20 mouse cellular contexts compared by ENCODE assay signal in the genomic region with DNA sequence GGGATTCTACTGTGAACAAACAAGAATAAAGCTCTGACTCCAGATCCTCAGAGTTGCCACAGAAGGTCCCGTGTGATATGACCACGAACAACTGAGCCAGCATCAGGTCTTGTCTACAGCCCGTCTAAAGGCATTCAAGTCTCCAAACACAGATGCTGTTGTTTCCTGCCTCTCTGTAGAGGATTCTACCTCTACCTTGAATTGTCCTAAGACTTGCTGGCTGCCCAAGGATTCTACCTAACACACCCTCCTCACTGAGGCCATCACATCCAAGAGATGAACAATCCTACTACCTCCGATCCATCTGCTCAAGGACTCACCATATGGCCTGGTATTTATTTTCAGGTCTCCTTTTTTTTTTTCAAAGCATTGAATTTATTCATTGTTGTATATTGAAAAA.
DNase-seq lines count a peak whose midpoint lies in the region; ATAC-seq lines count a peak whose summit lies in the region.
"Had no signal": no experiment of that assay in that cellular context is flagged by ENCODE, and none has a peak within 500 bp of the region (broad histone marks: within the 10 kb centered on the region; RNA-seq: fewer than 3 reads in every experiment).

No protein-coding gene starts in this region.

- H3K9ac ChIP-seq in liver, embryonic 12.5 days, result no peak overlapping the region
- H3K9ac ChIP-seq: embryonic facial prominence, embryonic 12.5 days; forebrain, embryonic 12.5 days; forebrain, postnatal 0 days; heart, embryonic 12.5 days; hindbrain, embryonic 15.5 days had no signal

- peak; percentile 95 for DNase-seq in brain, adult 2 months (ENCODE audit: low read depth, low spot score)
- DNase-seq in cerebellum, adult 11-12 months, result peak; percentile 79
- DNase-seq in cerebellum, adult 9-10 months, result peak; percentile 91
- DNase-seq in cerebellum, postnatal 25 days, result peak; percentile 71 to 76
- DNase-seq in left cerebral cortex, postnatal 10 days (ENCODE audit: extremely low spot score in 1 of 2, low spot score in 2 of 2), result no peak
- DNase-seq in adrenal gland, postnatal 36 days, result no peak
- DNase-seq: adrenal gland, adult 2 months; adrenal gland, postnatal 25 days; forebrain, postnatal 0 days; gastrocnemius, postnatal 14 days; heart, postnatal 36 days; kidney, adult 8-10 months had no signal

- no peak overlapping the region for H3K4me2 ChIP-seq in liver, embryonic 12.5 days
- H3K4me2 ChIP-seq: embryonic facial prominence, embryonic 12.5 days; forebrain, embryonic 12.5 days; heart, embryonic 12.5 days; hindbrain, embryonic 15.5 days had no signal

- H3K4me3 ChIP-seq in liver, embryonic 12.5 days, result no peak overlapping the region
- H3K4me3 ChIP-seq: embryonic facial prominence, embryonic 12.5 days; forebrain, embryonic 12.5 days; heart, embryonic 12.5 days; hindbrain, embryonic 15.5 days had no signal

- ATAC-seq in liver, embryonic 12.5 days, result no peak
- ATAC-seq: forebrain, postnatal 0 days; inflammation-experienced regulatory T-cells, adult 6 months; intestine, postnatal 0 days had no signal

- intact Hi-C loops in left cerebral cortex, postnatal 10 days (cut with DNase I), result no loop called here

- H3K27me3 ChIP-seq in liver, embryonic 12.5 days (replicated peaks), result no peaks in the 10 kb centered on the region
- H3K27me3 ChIP-seq: CH12.LX; embryonic facial prominence, embryonic 12.5 days; forebrain, embryonic 12.5 days; heart, embryonic 12.5 days; hindbrain, embryonic 15.5 days had no signal

- no peaks in the 10 kb centered on the region for H3K4me1 ChIP-seq in liver, embryonic 12.5 days
- H3K4me1 ChIP-seq: embryonic facial prominence, embryonic 12.5 days; forebrain, embryonic 12.5 days; heart, embryonic 12.5 days; hindbrain, embryonic 15.5 days had no signal

- H3K9me3 ChIP-seq in liver, embryonic 12.5 days (replicated peaks), result no peaks in the 10 kb centered on the region
- H3K9me3 ChIP-seq: embryonic facial prominence, embryonic 12.5 days; forebrain, embryonic 12.5 days; heart, embryonic 12.5 days; hindbrain, embryonic 15.5 days had no signal

- H3K27ac ChIP-seq in liver, embryonic 12.5 days, result no peak overlapping the region
- H3K27ac ChIP-seq: embryonic facial prominence, embryonic 12.5 days; forebrain, embryonic 12.5 days; hindbrain, embryonic 15.5 days had no signal

- WGBS in liver, embryonic 12.5 days (ENCODE audit: insufficient replicate concordance), result 57% methylated on average over 4 of the region's 4 CpGs

- no peaks in the 10 kb centered on the region for H3K36me3 ChIP-seq in liver, embryonic 12.5 days
- H3K36me3 ChIP-seq: embryonic facial prominence, embryonic 12.5 days; forebrain, embryonic 12.5 days; heart, embryonic 12.5 days; hindbrain, embryonic 15.5 days had no signal

Comparison
In these comparisons a context has a peak if more than half of its experiments do, and no peak if none do; other contexts are left out.
1. DNase-seq: peak in brain, adult 2 months (single experiment), cerebellum, adult 11-12 months (single experiment), cerebellum, adult 9-10 months (single experiment) and cerebellum, postnatal 25 days (2 of 2); none in left cerebral cortex, postnatal 10 days (0 of 2) and adrenal gland, postnatal 36 days (0 of 2).